Mouse (Mus musculus): Measurements from ENCODE around the gene Ifit1bl2. TPM values are rescaled to one million over a fixed set of nuclear protein-coding genes. Genes with fewer than 3 reads are reported as not detected.
"Not testable (repeated sequence)": the region's sequence is repeated elsewhere in the genome, so short reads cannot be mapped to it uniquely, and the experiment has no call there.

The Ifit1bl2 gene
- polyA plus RNA-seq, 1 experiment from 2014 or later, result 0.15 TPM

GRCm38 (mm10) chr19:34601888-34602287 lies 38.7 kb downstream of the Ifit1bl2 start, which contains the start of gene Ifit1bl1:
Ifit1bl1 (minus strand) TSS chr19:34601956.
- not testable (repeated sequence) for H3K27ac ChIP-seq; H3K9ac ChIP-seq; H3K4me1 ChIP-seq; H3K27me3 ChIP-seq; H3K4me3 ChIP-seq; H3K36me3 ChIP-seq; H3K4me2 ChIP-seq (replicated peaks); ATAC-seq (ENCODE audit: low FRiP score); H3K9me3 ChIP-seq (replicated peaks)
- WGBS, result 30% methylated on average over 1 of the region's 1 CpGs

- not testable (repeated sequence) for ATAC-seq (ENCODE audit: low FRiP score); H3K4me1 ChIP-seq; H3K4me2 ChIP-seq (replicated peaks); H3K36me3 ChIP-seq; H3K9me3 ChIP-seq (replicated peaks); H3K27ac ChIP-seq; H3K27me3 ChIP-seq; H3K9ac ChIP-seq; H3K4me3 ChIP-seq
These were observed 41.3 kb downstream of the Ifit1bl2 start for GRCm38 (mm10) chr19:34599250-34599649.

DNA sequence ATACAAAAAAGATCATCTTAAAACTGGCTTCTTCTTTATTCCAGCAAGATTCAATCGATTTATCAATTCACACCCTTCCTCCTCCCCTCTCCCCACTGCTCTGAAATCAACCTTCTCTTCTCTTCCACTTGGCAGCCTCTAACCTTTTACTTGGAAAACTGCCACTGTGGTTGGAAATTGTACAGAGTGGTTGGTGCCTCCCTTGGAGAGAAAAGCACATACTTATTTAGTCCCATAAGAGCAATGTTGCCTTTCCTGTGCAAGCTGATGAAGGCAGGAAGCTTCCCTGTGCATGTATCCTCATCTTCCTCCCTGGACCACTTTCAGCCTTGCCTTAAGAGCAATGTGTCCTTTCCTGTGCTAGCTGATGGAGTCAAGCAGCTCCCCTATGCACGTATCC lies 42.2 kb downstream of the Ifit1bl2 start:
- Histone ChIP-seq H3K27ac (no peak overlapping the region), H3K4me3 (no peak overlapping the region), H3K9ac (no peak overlapping the region), H3K9me3 (replicated peaks) (0 out of 2 replicates have a peak, but pooled peaks cover 2% of the 10 kb centered on the region), H3K36me3 (no peaks in the 10 kb centered on the region), H3K4me1 (no peaks in the 10 kb centered on the region), H3K4me2 (replicated peaks) (no peak overlapping the region), H3K27me3 (no peaks in the 10 kb centered on the region)
- 94% methylated on average over 2 of the region's 2 CpGs for WGBS
- no peak for ATAC-seq (ENCODE audit: low FRiP score)

GRCm38 (mm10) chr19:34596811-34597210 lies 43.7 kb downstream of the Ifit1bl2 start:
- no peak for ATAC-seq (ENCODE audit: low FRiP score)
- no peaks in the 10 kb centered on the region for H3K27me3 ChIP-seq
- H3K9ac ChIP-seq, result no peak overlapping the region
- H3K4me3 ChIP-seq, result no peak overlapping the region
- H3K27ac ChIP-seq, result no peak overlapping the region
- no peak overlapping the region for H3K4me2 ChIP-seq (replicated peaks)
- H3K36me3 ChIP-seq, result no peaks in the 10 kb centered on the region
- no peaks in the 10 kb centered on the region for H3K4me1 ChIP-seq
- H3K9me3 ChIP-seq (replicated peaks), result 0 out of 2 replicates have a peak, but pooled peaks cover 2% of the 10 kb centered on the region

- H3K9ac ChIP-seq; H3K4me1 ChIP-seq; H3K4me3 ChIP-seq; H3K9me3 ChIP-seq (replicated peaks); ATAC-seq (ENCODE audit: low FRiP score); H3K27me3 ChIP-seq; H3K36me3 ChIP-seq; H3K27ac ChIP-seq; H3K4me2 ChIP-seq (replicated peaks): not testable (repeated sequence)
- WGBS, result 88% methylated on average over 3 of the region's 3 CpGs
These were observed 46.0 kb downstream of the Ifit1bl2 start for GRCm38 (mm10) chr19:34594523-34594922.

DNA sequence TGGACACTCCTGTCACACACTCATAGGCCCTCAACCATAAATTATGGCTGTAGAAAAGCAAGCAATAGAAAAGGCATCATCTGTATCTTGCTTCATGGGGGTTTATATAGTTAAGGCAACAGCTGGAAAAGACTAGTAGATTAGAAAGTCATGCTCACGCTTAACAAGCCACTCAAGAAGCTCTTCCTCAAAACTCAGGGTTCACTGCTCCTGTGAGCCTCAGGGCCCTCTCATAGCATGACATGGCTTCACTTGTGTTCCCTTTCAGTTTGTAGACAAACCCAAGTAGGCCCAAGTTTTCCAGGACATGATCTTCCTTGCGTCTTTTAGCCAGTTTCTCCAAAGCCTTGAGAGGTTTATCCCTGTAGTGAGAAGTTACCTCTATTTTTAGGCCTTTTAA lies 47.1 kb downstream of the Ifit1bl2 start:
- WGBS, result 91% methylated on average over 2 of the region's 2 CpGs

DNA sequence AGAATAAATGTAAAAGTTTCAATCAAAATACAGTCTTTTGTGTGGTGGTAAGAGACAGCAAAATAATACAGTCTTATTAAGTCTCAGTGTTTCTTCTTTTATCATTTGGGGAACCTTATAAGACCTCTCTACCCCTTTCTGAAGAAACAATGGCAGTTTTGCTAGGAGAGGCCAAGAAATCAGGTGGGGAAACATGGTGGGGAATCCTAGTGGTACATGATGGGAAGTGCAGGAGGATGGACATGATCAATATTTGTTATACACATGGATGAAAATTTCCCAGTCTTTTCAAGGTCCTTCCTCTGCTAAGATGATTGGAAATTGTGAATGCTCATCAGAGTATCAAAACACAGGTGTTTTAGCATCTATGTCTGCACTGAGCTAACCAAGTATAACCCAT lies 51.6 kb downstream of the Ifit1bl2 start:
- H3K36me3 ChIP-seq, result no peaks in the 10 kb centered on the region
- H3K27me3 ChIP-seq, result no peaks in the 10 kb centered on the region
- H3K4me1 ChIP-seq, result no peaks in the 10 kb centered on the region
- no peak for ATAC-seq (ENCODE audit: low FRiP score)
- H3K9ac ChIP-seq, result no peak overlapping the region
- H3K27ac ChIP-seq, result no peak overlapping the region
- no peak overlapping the region for H3K4me3 ChIP-seq
- H3K9me3 ChIP-seq (replicated peaks), result no peaks in the 10 kb centered on the region
- no peak overlapping the region for H3K4me2 ChIP-seq (replicated peaks)

More for the DNA sequence above, 47.1 kb downstream of the Ifit1bl2 start:
- no peak overlapping the region for H3K4me2 ChIP-seq (replicated peaks)
- no peak overlapping the region for H3K4me3 ChIP-seq
- no peaks in the 10 kb centered on the region for H3K4me1 ChIP-seq
- H3K27ac ChIP-seq, result no peak overlapping the region
- no peaks in the 10 kb centered on the region for H3K36me3 ChIP-seq
- H3K27me3 ChIP-seq, result no peaks in the 10 kb centered on the region
- ATAC-seq (ENCODE audit: low FRiP score), result no peak
- H3K9ac ChIP-seq, result no peak overlapping the region
- no peaks in the 10 kb centered on the region for H3K9me3 ChIP-seq (replicated peaks)

- H3K4me1 ChIP-seq; H3K9me3 ChIP-seq (replicated peaks); H3K4me3 ChIP-seq; H3K4me2 ChIP-seq (replicated peaks); H3K36me3 ChIP-seq; H3K9ac ChIP-seq; H3K27me3 ChIP-seq; H3K27ac ChIP-seq; ATAC-seq (ENCODE audit: low FRiP score): not testable (repeated sequence)
- 81% methylated on average over 7 of the region's 12 CpGs for WGBS
These were observed 52.4 kb downstream of the Ifit1bl2 start for GRCm38 (mm10) chr19:34587898-34588692.

DNA sequence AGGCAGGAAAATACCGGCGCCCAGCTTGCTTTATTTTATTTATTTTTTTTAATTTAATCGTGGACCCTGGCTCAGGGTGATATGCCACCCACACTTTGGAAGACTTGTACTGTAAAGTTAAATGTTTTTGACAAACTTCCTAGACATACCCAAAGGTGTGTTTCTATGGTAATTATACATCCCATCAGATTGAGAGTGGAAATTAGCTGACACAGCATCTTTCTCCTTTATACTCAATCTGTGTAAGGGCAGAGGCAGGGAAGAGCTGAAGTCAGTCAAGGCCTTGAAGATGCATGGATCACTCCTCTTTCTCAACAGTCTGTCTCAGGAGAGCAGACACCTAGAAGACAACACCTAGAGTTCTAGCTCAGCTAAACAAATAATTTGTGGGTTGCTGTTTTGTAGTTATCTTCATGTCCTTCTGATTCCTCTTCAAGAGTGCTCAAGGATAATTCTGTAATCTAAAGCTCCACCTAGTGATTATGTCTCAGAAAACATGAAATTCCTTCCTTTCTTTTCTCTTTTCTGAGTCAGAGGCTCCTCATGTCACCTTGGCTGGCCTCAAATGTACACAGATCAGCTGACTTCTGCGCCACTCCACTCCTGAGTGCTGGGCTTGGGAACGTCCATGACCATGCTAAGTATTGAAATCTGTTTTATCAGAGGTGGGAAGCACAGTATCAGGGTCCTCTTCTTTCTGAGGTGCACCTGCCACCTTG lies 54.6 kb downstream of the Ifit1bl2 start:
- not testable (repeated sequence) for H3K9me3 ChIP-seq (replicated peaks); H3K27me3 ChIP-seq; H3K36me3 ChIP-seq; ATAC-seq (ENCODE audit: low FRiP score); H3K4me3 ChIP-seq; H3K4me2 ChIP-seq (replicated peaks); H3K27ac ChIP-seq; H3K4me1 ChIP-seq; H3K9ac ChIP-seq
- WGBS, result 79% methylated on average over 5 of the region's 5 CpGs

DNA sequence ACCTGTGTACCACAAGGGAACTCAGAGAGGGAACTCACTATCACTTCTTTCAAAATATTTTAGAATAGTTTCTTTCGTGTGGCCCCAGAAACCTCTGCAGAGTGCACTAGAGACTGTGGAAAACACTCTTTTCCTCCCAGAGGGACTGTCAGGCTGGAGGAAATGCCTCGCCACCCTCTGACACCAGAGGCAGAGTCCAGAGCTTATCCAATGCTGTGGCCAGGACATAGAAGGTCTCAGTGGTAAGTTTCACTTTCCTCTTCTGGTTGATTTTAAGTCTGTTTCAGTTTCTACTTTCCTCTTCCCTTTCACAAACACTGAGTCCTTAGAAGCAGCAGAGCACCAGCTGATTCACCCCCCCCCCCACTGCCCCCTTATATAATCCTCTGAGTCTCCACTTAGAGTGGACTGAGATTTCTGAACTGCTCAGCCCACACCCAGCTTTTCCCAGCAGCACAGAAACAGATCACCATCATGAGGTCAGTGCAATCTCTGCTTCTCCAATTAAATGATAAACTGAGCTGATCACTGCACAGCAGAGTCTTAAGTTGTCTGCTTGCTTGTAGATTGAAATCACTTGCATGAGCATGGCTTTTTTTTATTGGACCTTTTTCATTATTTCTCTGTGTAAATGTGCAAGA lies 57.3 kb downstream of the Ifit1bl2 start, which contains the start of gene Ifit3:
Ifit3 (plus strand) TSS at position 406 of the 641 bp plus-strand sequence.
- not testable (repeated sequence) for H3K27ac ChIP-seq; ATAC-seq (ENCODE audit: low FRiP score); H3K4me2 ChIP-seq (replicated peaks); H3K9ac ChIP-seq; H3K4me3 ChIP-seq; H3K9me3 ChIP-seq (replicated peaks); H3K4me1 ChIP-seq; H3K27me3 ChIP-seq; H3K36me3 ChIP-seq
- 66% methylated on average over 2 of the region's 2 CpGs for WGBS

DNA sequence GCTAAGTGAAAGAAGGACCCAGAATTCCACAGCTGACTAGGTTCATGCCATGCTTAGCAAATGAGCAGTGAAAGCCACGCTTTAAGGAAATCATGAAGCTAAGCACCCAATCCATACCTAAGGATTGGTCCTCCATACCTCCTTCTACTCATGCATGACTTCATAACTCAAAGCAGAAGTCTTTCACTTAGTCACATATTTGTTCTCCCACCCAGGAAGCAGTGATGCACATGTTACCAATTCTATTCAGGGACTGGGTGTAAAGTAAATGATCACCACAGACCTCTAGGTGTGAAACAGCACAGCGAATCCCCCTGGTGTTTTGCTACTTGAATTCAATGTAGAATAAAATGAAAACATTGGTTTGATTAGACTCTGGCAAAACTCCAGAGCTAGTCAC lies 57.8 kb downstream of the Ifit1bl2 start:
- WGBS, result 84% methylated on average over 2 of the region's 2 CpGs
- not testable (repeated sequence) for H3K27me3 ChIP-seq; H3K4me2 ChIP-seq (replicated peaks); H3K27ac ChIP-seq; H3K9ac ChIP-seq; H3K9me3 ChIP-seq (replicated peaks); ATAC-seq (ENCODE audit: low FRiP score); H3K36me3 ChIP-seq; H3K4me1 ChIP-seq; H3K4me3 ChIP-seq

DNA sequence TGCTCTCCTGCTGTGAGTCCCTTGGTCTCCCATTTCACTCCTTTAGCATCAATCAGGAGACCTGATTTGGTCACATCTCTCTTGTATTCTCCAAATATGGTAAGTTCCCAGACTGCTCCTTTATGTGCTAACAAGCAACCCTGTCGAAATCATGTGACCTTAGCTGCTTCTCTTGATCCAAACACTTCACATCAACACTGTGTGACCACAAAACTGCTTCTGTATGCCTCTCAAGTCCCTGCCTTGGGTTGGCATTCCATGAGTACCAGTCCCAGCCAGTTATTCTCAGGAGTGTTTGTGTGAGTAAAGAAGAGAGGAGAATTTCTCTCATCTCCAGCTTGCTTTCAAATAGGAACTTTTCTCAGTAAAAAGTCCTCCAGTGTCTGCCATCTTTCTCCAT lies 63.4 kb downstream of the Ifit1bl2 start:
- Histone ChIP-seq H3K4me1 (no peaks in the 10 kb centered on the region), H3K9me3 (replicated peaks) (no peaks in the 10 kb centered on the region), H3K4me3 (no peak overlapping the region), H3K27me3 (no peaks in the 10 kb centered on the region), H3K9ac (no peak overlapping the region), H3K4me2 (replicated peaks) (no peak overlapping the region), H3K27ac (no peak overlapping the region), H3K36me3 (no peaks in the 10 kb centered on the region)
- ATAC-seq (ENCODE audit: low FRiP score), result no peak
- 66% methylated on average over 1 of the region's 1 CpGs for WGBS

Measured in hindbrain, embryonic 12.5 days (tissue).